Comparison of ENCODE assay signal across 8 mouse cellular contexts in the genomic region with DNA sequence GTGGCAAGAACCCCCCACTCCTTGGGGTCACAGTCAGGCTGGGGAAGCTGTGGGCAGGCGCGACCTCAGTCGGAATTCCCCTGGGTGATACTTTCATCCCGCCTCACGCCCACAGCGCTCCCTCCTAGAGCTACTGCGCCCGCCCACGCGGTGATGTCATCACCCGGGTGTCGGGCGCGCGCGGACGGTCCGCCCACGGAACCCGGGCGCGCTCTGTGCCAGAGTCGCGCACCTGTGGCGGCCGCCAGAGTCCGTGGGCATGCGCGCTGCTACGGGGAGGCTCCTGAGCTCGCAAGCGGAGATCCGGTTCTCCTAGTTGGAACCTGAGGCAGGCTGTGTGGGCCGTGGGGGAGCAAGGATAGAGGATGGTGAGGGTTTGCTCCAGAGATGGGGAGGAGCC. TPM values are rescaled to one million over a fixed set of nuclear protein-coding genes. Genes with fewer than 3 reads are reported as not detected.
A peak's percentile ranks its signal among the peaks of the same experiment; 100 is the strongest.
DNase-seq lines count a peak whose midpoint lies in the region; ATAC-seq and TF ChIP-seq lines count a peak whose summit lies in the region.

No protein-coding gene starts in this region.

- no peak for TF ChIP-seq EP300 in MEL (IDR thresholded peaks at IDR 0.05; ENCODE audit: low read depth in 1 of 2, low read length in 2 of 2)

- no peaks in the 10 kb centered on the region for H3K9me3 ChIP-seq in MEL (replicated peaks; ENCODE audit: insufficient read depth, low read length)
- no peaks in the 10 kb centered on the region for H3K9me3 ChIP-seq in hindbrain, embryonic 10.5 days

- DNase-seq in MEL (ENCODE audit: low read depth, low spot score) = peak; percentile 75
- peak; percentile 90 for DNase-seq in cerebellum, adult 9-10 months
- peak; percentile 47 for DNase-seq in hindbrain, embryonic 10.5 days (ENCODE audit: low spot score)
- peak; percentile 67 to 72 for DNase-seq in layer of hippocampus, postnatal 25 days (ENCODE audit: extremely low spot score in 1 of 2, low spot score in 1 of 2)
- DNase-seq in lung, postnatal 14 days = peak; percentile 83
- peak; percentile 78 for DNase-seq in ovary, postnatal 36 days (ENCODE audit: low spot score)
- peak; percentile 93 for DNase-seq in thymus, postnatal 14 days

- H3K27me3 ChIP-seq in MEL (ENCODE audit: control insufficient read depth in 1 of 2, insufficient read depth in 2 of 2, low read length in 2 of 2) = no peaks in the 10 kb centered on the region
- peaks cover 13% of the 10 kb centered on the region; the same call in 1 of the 2 replicates for H3K27me3 ChIP-seq in hindbrain, embryonic 10.5 days (ENCODE audit: insufficient read depth, poor library complexity, severe bottlenecking)

- ATAC-seq in frontal cortex, adult (ENCODE audit: low TSS enrichment) = peak; percentile 58

- peak in 1 of 2 experiments; percentile 46; a peak in 1 of 4 replicates for TF ChIP-seq POLR2A in MEL (IDR thresholded peaks at IDR 0.05; ENCODE audit: control insufficient read depth in 1 of 2, insufficient read depth in 1 of 2, low read depth in 1 of 2, low read length in 2 of 2, poor library complexity in 1 of 2)

- peaks cover 19% of the 10 kb centered on the region for H3K79me2 ChIP-seq in MEL (ENCODE audit: control insufficient read depth, insufficient read depth, low read length, poor library complexity)

- H3K36me3 ChIP-seq in MEL (ENCODE audit: control insufficient read depth in 1 of 2, insufficient read depth in 2 of 2, low read length in 2 of 2) = peaks cover 0 to 11% of the 10 kb centered on the region in 2 experiments; a peak in 2 of 4 replicates
- no peaks in the 10 kb centered on the region for H3K36me3 ChIP-seq in hindbrain, embryonic 10.5 days

- peak overlapping the region; percentile 66 to 72 for H3K4me3 ChIP-seq in MEL (ENCODE audit: control insufficient read depth in 1 of 2, insufficient read depth in 1 of 2, low read depth in 2 of 2, low read length in 2 of 2)
- peak overlapping the region; percentile 68 for H3K4me3 ChIP-seq in hindbrain, embryonic 10.5 days

- TF ChIP-seq CTCF in MEL (IDR thresholded peaks at IDR 0.05 in 2 of 3, conservative IDR thresholded peaks at IDR 0.05 in 1 of 3; ENCODE audit: control insufficient read depth in 1 of 3, insufficient read depth in 1 of 3, low read depth in 2 of 3, low read length in 3 of 3, poor library complexity in 1 of 3, severe bottlenecking in 1 of 3) = no peak

- no peak overlapping the region for H3K27ac ChIP-seq in MEL (ENCODE audit: control insufficient read depth, low read depth, low read length)
- H3K27ac ChIP-seq in hindbrain, embryonic 10.5 days = peak overlapping the region; percentile 82

- H3K9ac ChIP-seq in MEL (ENCODE audit: control insufficient read depth, low read depth, low read length, poor library complexity, severe bottlenecking) = peak overlapping the region; percentile 65

- under 1% methylated on average over 34 of the region's 34 CpGs for WGBS in hindbrain, embryonic 10.5 days

- peaks cover 1 to 9% of the 10 kb centered on the region in 2 experiments; a peak in 3 of 4 replicates for H3K4me1 ChIP-seq in MEL (ENCODE audit: control insufficient read depth in 1 of 2, insufficient read depth in 2 of 2, low read length in 2 of 2)
- H3K4me1 ChIP-seq in hindbrain, embryonic 10.5 days (replicated peaks) = peaks cover 36% of the 10 kb centered on the region

- TF ChIP-seq RAD21 in MEL (IDR thresholded peaks at IDR 0.05; ENCODE audit: low read depth, low read length) = no peak

TF ChIP-seq in MEL, 35 proteins besides CTCF, POLR2A, EP300 and RAD21:
- no peak for TF ChIP-seq TBP (IDR thresholded peaks at IDR 0.05; ENCODE audit: low read depth, low read length)
- no peak for TF ChIP-seq JUND (IDR thresholded peaks at IDR 0.05; ENCODE audit: low read depth, low read length)
- no peak for TF ChIP-seq ZC3H11A (IDR thresholded peaks at IDR 0.05; ENCODE audit: low read depth, low read length)
- no peak for TF ChIP-seq MAZ (IDR thresholded peaks at IDR 0.05; ENCODE audit: low read depth, low read length)
- no peak for TF ChIP-seq UBTF (IDR thresholded peaks at IDR 0.05; ENCODE audit: borderline replicate concordance, insufficient read depth, low read depth, low read length)
- TF ChIP-seq GATA1 (IDR thresholded peaks at IDR 0.05; ENCODE audit: low read depth, low read length) = no peak
- TF ChIP-seq MAX (IDR thresholded peaks at IDR 0.05; ENCODE audit: low read length) = no peak
- TF ChIP-seq CHD1 (IDR thresholded peaks at IDR 0.05; ENCODE audit: low read depth, low read length) = no peak
- no peak for TF ChIP-seq POLR2AphosphoS5 (IDR thresholded peaks at IDR 0.05; ENCODE audit: borderline replicate concordance, low read depth, low read length)
- TF ChIP-seq MYB (IDR thresholded peaks at IDR 0.05; ENCODE audit: low read depth, low read length) = no peak
- no peak for TF ChIP-seq POLR2AphosphoS2 (IDR thresholded peaks at IDR 0.05; ENCODE audit: low read length)
- no peak for TF ChIP-seq TAL1 (IDR thresholded peaks at IDR 0.05; ENCODE audit: low read length)
- TF ChIP-seq GABPA (IDR thresholded peaks at IDR 0.05; ENCODE audit: low read depth, low read length) = no peak
- TF ChIP-seq ELF1 (IDR thresholded peaks at IDR 0.05; ENCODE audit: low read depth, low read length) = no peak
- no peak for TF ChIP-seq MEF2A (IDR thresholded peaks at IDR 0.05; ENCODE audit: extremely low read depth, insufficient replicate concordance, low read depth, low read length, poor library complexity, severe bottlenecking)
- no peak for TF ChIP-seq ZNF384 (IDR thresholded peaks at IDR 0.05; ENCODE audit: low read depth, low read length)
- TF ChIP-seq NRF1 (IDR thresholded peaks at IDR 0.05; ENCODE audit: insufficient read depth, low read depth, low read length, poor library complexity, severe bottlenecking) = peak; percentile 79
- 0 out of 2 replicates have a peak, but pooled peaks have one; percentile 35 for TF ChIP-seq ETS1 (IDR thresholded peaks at IDR 0.05; ENCODE audit: low read depth, low read length)
- TF ChIP-seq SIN3A (IDR thresholded peaks at IDR 0.05; ENCODE audit: low read length) = 0 out of 2 replicates have a peak, but pooled peaks have one; percentile 19
- TF ChIP-seq RCOR1 (IDR thresholded peaks at IDR 0.05; ENCODE audit: low read depth, low read length) = no peak
- no peak for TF ChIP-seq HCFC1 (IDR thresholded peaks at IDR 0.05; ENCODE audit: low read depth, low read length)
- no peak for TF ChIP-seq CHD2 (IDR thresholded peaks at IDR 0.05; ENCODE audit: low read length)
- no peak for TF ChIP-seq USF2 (IDR thresholded peaks at IDR 0.05; ENCODE audit: borderline replicate concordance in 1 of 2, insufficient read depth in 1 of 2, low read depth in 1 of 2, low read length in 2 of 2)
- 0 out of 2 replicates have a peak, but pooled peaks have one; percentile 28 for TF ChIP-seq NELFE (IDR thresholded peaks at IDR 0.05; ENCODE audit: low read depth, low read length)
- no peak for TF ChIP-seq ZKSCAN1 (IDR thresholded peaks at IDR 0.05; ENCODE audit: low read depth, low read length)
- TF ChIP-seq MXI1 (IDR thresholded peaks at IDR 0.05; ENCODE audit: low read depth, low read length) = 0 out of 2 replicates have a peak, but pooled peaks have one; percentile 20

RNA-seq across cellular contexts. Expression of gene Stim2, which starts 3.0 kb away (rescaled TPM):
- total RNA-seq in MEL (2012; rRNA removed) = 11.7 and 14.5 TPM in 2 replicates
- 10 to 100 TPM in 1 of 2 experiments, not detected in 1; 18.6 TPM for polyA plus RNA-seq in MEL (2012; ENCODE audit: insufficient read depth in 1 of 2, insufficient read length in 2 of 2, low read depth in 1 of 2, low replicate concordance in 2 of 2, missing spikeins in 1 of 2)
- 13.9 and 14.7 TPM in 2 replicates for polyA plus RNA-seq in hindbrain, embryonic 10.5 days (2016; fragmentation: Nextera tagmentation; extraction: Ambion mirVana)
- 100 to 1,000 TPM; 145 to 152 TPM for total RNA-seq in layer of hippocampus, postnatal 25 days (2021)
